Mouse (Mus musculus): Measurements from ENCODE around the gene Nbl1.

- TF ChIP-seq CTCF (IDR thresholded peaks at IDR 0.05; ENCODE audit: extremely low read depth, insufficient read length, insufficient replicate concordance, low read depth, low read length) (no peak), POLR2A (IDR thresholded peaks at IDR 0.05; ENCODE audit: low read depth, low read length) (no peak)
Measured at GRCm38 (mm10) chr4:139131858-139132672, 39.3 kb upstream of the Nbl1 start.
